Mouse (Mus musculus): Measurements from ENCODE around the gene Srbd1.

DNA sequence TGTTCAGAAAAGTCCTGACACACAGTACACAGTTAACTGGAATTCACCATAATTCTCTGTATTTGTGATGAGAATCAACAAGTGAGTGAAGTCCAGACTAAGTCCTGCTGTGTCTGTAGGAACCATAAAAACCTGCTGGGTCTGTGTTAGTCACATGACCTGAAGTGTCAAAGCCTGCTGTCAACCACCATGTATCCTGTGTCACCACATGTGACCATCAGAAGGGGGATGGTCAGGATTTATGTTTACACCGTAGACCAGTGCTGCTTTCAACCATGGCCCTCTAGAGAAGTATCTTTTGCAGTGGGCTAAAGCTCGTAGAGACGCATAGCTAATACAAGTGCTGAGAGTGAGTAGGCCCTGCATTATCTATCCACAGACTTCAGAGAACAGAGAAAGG lies 21.8 kb downstream of the Srbd1 start:
- no peak for TF ChIP-seq CTCF (IDR thresholded peaks at IDR 0.05)
- no peak for TF ChIP-seq EP300 (IDR thresholded peaks at IDR 0.05)
